Mouse (Mus musculus): ENCODE data around the gene Rtl8c.
A peak's percentile ranks its signal among the peaks of the same experiment; 100 is the strongest.
"Not testable (repeated sequence)": the region's sequence is repeated elsewhere in the genome, so short reads cannot be mapped to it uniquely, and the experiment has no call there.

Rtl8c gene

GRCm38 (mm10) chrX:53607242-53608121 lies at the start of gene Rtl8c:
Rtl8c (plus strand) TSS chrX:53608032.
- ATAC-seq (ENCODE audit: insufficient number of reproducible peaks, low FRiP score, low TSS enrichment), result peak; percentile 89

- no peak for ATAC-seq (ENCODE audit: insufficient number of reproducible peaks, low FRiP score, low TSS enrichment)
Observed at GRCm38 (mm10) chrX:53579311-53579710, 28.5 kb upstream of the Rtl8c start.

- not testable (repeated sequence) for ATAC-seq (ENCODE audit: insufficient number of reproducible peaks, low FRiP score, low TSS enrichment)
Observed at GRCm38 (mm10) chrX:53581407-53581806, 26.4 kb upstream of the Rtl8c start.

GRCm38 (mm10) chrX:53583404-53583803 lies 24.4 kb upstream of the Rtl8c start:
- ATAC-seq (ENCODE audit: insufficient number of reproducible peaks, low FRiP score, low TSS enrichment), result not testable (repeated sequence)

GRCm38 (mm10) chrX:53599993-53600392 lies 7.8 kb upstream of the Rtl8c start:
- 0 out of 2 replicates have a peak, but pooled peaks have one; percentile 10 for ATAC-seq (ENCODE audit: insufficient number of reproducible peaks, low FRiP score, low TSS enrichment)

GRCm38 (mm10) chrX:53606176-53606575 lies 1.7 kb upstream of the Rtl8c start:
- ATAC-seq (ENCODE audit: insufficient number of reproducible peaks, low FRiP score, low TSS enrichment), result not testable (repeated sequence)

GRCm38 (mm10) chrX:53608122-53608813 lies 436 bp downstream of the Rtl8c start:
- peak; percentile 47 for ATAC-seq (ENCODE audit: insufficient number of reproducible peaks, low FRiP score, low TSS enrichment)

- ATAC-seq (ENCODE audit: insufficient number of reproducible peaks, low FRiP score, low TSS enrichment), result not testable (repeated sequence)
Observed at GRCm38 (mm10) chrX:53608879-53609278, 1.0 kb downstream of the Rtl8c start, which contains the start of gene Gm14597. Gm14597 (minus strand) TSS chrX:53608979.

- ATAC-seq (ENCODE audit: insufficient number of reproducible peaks, low FRiP score, low TSS enrichment), result no peak
Observed at GRCm38 (mm10) chrX:53610571-53610970, 2.7 kb downstream of the Rtl8c start.

GRCm38 (mm10) chrX:53611395-53611794 lies 3.6 kb downstream of the Rtl8c start:
- not testable (repeated sequence) for ATAC-seq (ENCODE audit: insufficient number of reproducible peaks, low FRiP score, low TSS enrichment)

GRCm38 (mm10) chrX:53638107-53638506 lies 30.3 kb downstream of the Rtl8c start:
- not testable (repeated sequence) for ATAC-seq (ENCODE audit: insufficient number of reproducible peaks, low FRiP score, low TSS enrichment)

GRCm38 (mm10) chrX:53642604-53642979 lies 34.8 kb downstream of the Rtl8c start:
- not testable (repeated sequence) for ATAC-seq (ENCODE audit: insufficient number of reproducible peaks, low FRiP score, low TSS enrichment)

- ATAC-seq (ENCODE audit: insufficient number of reproducible peaks, low FRiP score, low TSS enrichment), result peak; percentile 97
Observed at GRCm38 (mm10) chrX:53642980-53643961, 35.4 kb downstream of the Rtl8c start, which contains the start of gene Rtl8a. Rtl8a (minus strand) TSS chrX:53643682.

GRCm38 (mm10) chrX:53645885-53646284 lies 38.1 kb downstream of the Rtl8c start:
- no peak for ATAC-seq (ENCODE audit: insufficient number of reproducible peaks, low FRiP score, low TSS enrichment)

- ATAC-seq (ENCODE audit: insufficient number of reproducible peaks, low FRiP score, low TSS enrichment), result not testable (repeated sequence)
Observed at GRCm38 (mm10) chrX:53652917-53653316, 45.1 kb downstream of the Rtl8c start.
